Mouse (Mus musculus) midbrain, embryonic 14.5 days (tissue): ENCODE measurements at regions not wholly inside any gene's neighbourhood (a gene's known extent, or its start where the extent isn't known, plus 50 kb on each side); places are given as distances from the start of the nearest gene placed in this dataset.

Experiments used
- ATAC-seq: fragments of 200-750 bp; cut with Nextera tagmentation; 2 replicates; pipeline ENCODE4 v1.8.0; 2017; ENCODE audit warnings: moderate number of reproducible peaks, moderate library complexity; ENCODE audit not compliant: low FRiP score, low TSS enrichment
- DNase-seq: peaks from one replicate; pipeline ENCODE4 v3.0.0-alpha.2; 2015
- H3K27ac ChIP-seq: fragments of 300-500 bp; sonication (generic); replicated peaks from 2 replicates; pipeline ENCODE4 v1.5.1; 2014; ENCODE audit warnings: mild to moderate bottlenecking, low read depth, low read length, moderate library complexity
- H3K27me3 ChIP-seq: fragments of 300-500 bp; sonication (generic); 2 replicates; pipeline ENCODE4 v1.6.1; 2014; ENCODE audit warnings: low read length, control low read depth, mixed read lengths; ENCODE audit not compliant: control insufficient read depth, insufficient read depth
- H3K36me3 ChIP-seq: fragments of 300-500 bp; sonication (generic); 2 replicates; pipeline ENCODE4 v1.6.1; 2014; ENCODE audit warnings: low read length, control low read depth; ENCODE audit not compliant: control insufficient read depth, insufficient read depth
- H3K4me1 ChIP-seq: fragments of 300-500 bp; sonication (generic); 2 replicates; pipeline ENCODE4 v1.6.1; 2014; ENCODE audit warnings: mild to moderate bottlenecking, antibody characterized with exemption, low read length, control low read depth; ENCODE audit not compliant: control insufficient read depth, insufficient read depth
- H3K4me2 ChIP-seq: fragments of 300-500 bp; sonication (generic); 2 replicates; pipeline ENCODE4 v1.6.1; 2014; ENCODE audit warnings: mild to moderate bottlenecking, low read length, moderate library complexity
- H3K4me3 ChIP-seq: fragments of 300-500 bp; sonication (generic); replicated peaks from 2 replicates; pipeline ENCODE4 v1.5.1; 2014; ENCODE audit warnings: low read depth, low read length
- H3K9ac ChIP-seq: fragments of 300-500 bp; sonication (generic); replicated peaks from 2 replicates; pipeline ENCODE4 v1.6.1; 2014; ENCODE audit warnings: mild to moderate bottlenecking, low read length, moderate library complexity
- H3K9me3 ChIP-seq: fragments of 300-500 bp; sonication (generic); 2 replicates; pipeline ENCODE4 v1.6.1; 2016; ENCODE audit warnings: low read length, control low read depth, mixed read lengths; ENCODE audit not compliant: control insufficient read depth
- WGBS: fragments of 180-500 bp; shearing (Covaris S2); extraction: QIAGEN DNeasy Blood & Tissue Kit; methylation state at CpG from one replicate; pipeline ENCODE4 v1.1.7; 2014; 5-methylcytosine and 5-hydroxymethylcytosine counted together

GRCm38 (mm10) chr19:60148313-60148965 is 78.1 kb downstream of the Fam204a start:
- Histone ChIP-seq H3K9ac (no peak overlapping the region), H3K27ac (no peak overlapping the region), H3K36me3 (no peaks in the 10 kb centered on the region), H3K4me2 (no peak overlapping the region), H3K9me3 (no peaks in the 10 kb centered on the region), H3K4me3 (no peak overlapping the region), H3K27me3 (peaks cover 52% of the 10 kb centered on the region), H3K4me1 (peaks cover 6% of the 10 kb centered on the region; the same call in 1 of the 2 replicates)
- ATAC-seq (no peak), DNase-seq (no peak)
- 16% methylated on average over 8 of the region's 8 CpGs for WGBS

- Histone ChIP-seq H3K36me3 (no peaks in the 10 kb centered on the region), H3K4me1 (peaks cover 6% of the 10 kb centered on the region; the same call in 1 of the 2 replicates), H3K27ac (no peak overlapping the region), H3K27me3 (peaks cover 56% of the 10 kb centered on the region), H3K4me3 (no peak overlapping the region), H3K9me3 (no peaks in the 10 kb centered on the region), H3K4me2 (0 out of 2 replicates have a peak overlapping the region, but pooled peaks have one; percentile 11), H3K9ac (no peak overlapping the region)
- ATAC-seq = no peak
- 29% methylated on average over 10 of the region's 10 CpGs for WGBS
- DNase-seq = peak; percentile 11
Observed at GRCm38 (mm10) chr19:60146451-60147190, 79.9 kb downstream of the Fam204a start.

GRCm38 (mm10) chr19:60145242-60145641 is 81.3 kb downstream of the Fam204a start:
- H3K4me2 ChIP-seq = no peak overlapping the region
- DNase-seq (no peak), ATAC-seq (no peak)
- WGBS = 76% methylated on average over 5 of the region's 5 CpGs
- no peak overlapping the region for H3K9ac ChIP-seq
- H3K4me1 ChIP-seq = peaks cover 6% of the 10 kb centered on the region; the same call in 1 of the 2 replicates
- no peak overlapping the region for H3K27ac ChIP-seq
- no peaks in the 10 kb centered on the region for H3K36me3 ChIP-seq
- peaks cover 56% of the 10 kb centered on the region for H3K27me3 ChIP-seq
- no peaks in the 10 kb centered on the region for H3K9me3 ChIP-seq
- H3K4me3 ChIP-seq = no peak overlapping the region

- Histone ChIP-seq H3K36me3 (no peaks in the 10 kb centered on the region), H3K4me3 (peak overlapping the region; percentile 15), H3K9me3 (no peaks in the 10 kb centered on the region), H3K27ac (no peak overlapping the region), H3K27me3 (peaks cover 54% of the 10 kb centered on the region), H3K4me1 (peaks cover 6% of the 10 kb centered on the region; the same call in 1 of the 2 replicates), H3K4me2 (peak overlapping the region; percentile 48), H3K9ac (peak overlapping the region; percentile 37; the same call in 1 of the 2 replicates)
- WGBS = 6% methylated on average over 20 of the region's 20 CpGs
- DNase-seq (peak; percentile 96), ATAC-seq (peak; percentile 67; the same call in 1 of the 2 replicates)
Observed at GRCm38 (mm10) chr19:60144336-60144989, 82.0 kb downstream of the Fam204a start.

GRCm38 (mm10) chr19:60138881-60139280 is 87.6 kb downstream of the Fam204a start:
- no peak overlapping the region for H3K4me2 ChIP-seq
- H3K9ac ChIP-seq = no peak overlapping the region
- ATAC-seq (no peak), DNase-seq (no peak)
- peaks cover 7% of the 10 kb centered on the region; the same call in 1 of the 2 replicates for H3K27me3 ChIP-seq
- H3K27ac ChIP-seq = no peak overlapping the region
- 81% methylated on average over 2 of the region's 2 CpGs for WGBS
- H3K4me1 ChIP-seq = no peaks in the 10 kb centered on the region
- no peak overlapping the region for H3K4me3 ChIP-seq
- H3K9me3 ChIP-seq = no peaks in the 10 kb centered on the region
- no peaks in the 10 kb centered on the region for H3K36me3 ChIP-seq

- Histone ChIP-seq H3K27me3 (no peaks in the 10 kb centered on the region), H3K27ac (no peak overlapping the region), H3K9me3 (no peaks in the 10 kb centered on the region), H3K4me3 (no peak overlapping the region), H3K36me3 (no peaks in the 10 kb centered on the region), H3K9ac (no peak overlapping the region), H3K4me1 (no peaks in the 10 kb centered on the region), H3K4me2 (no peak overlapping the region)
- WGBS = 88% methylated on average over 1 of the region's 1 CpGs
- DNase-seq (no peak), ATAC-seq (no peak)
Observed at GRCm38 (mm10) chr19:60136491-60136890, 90.0 kb downstream of the Fam204a start.

- no peak overlapping the region for H3K4me2 ChIP-seq
- H3K27ac ChIP-seq = no peak overlapping the region
- ATAC-seq = no peak
- no peaks in the 10 kb centered on the region for H3K4me1 ChIP-seq
- WGBS = 64% methylated on average over 4 of the region's 4 CpGs
- no peak overlapping the region for H3K4me3 ChIP-seq
- no peaks in the 10 kb centered on the region for H3K36me3 ChIP-seq
- no peak overlapping the region for H3K9ac ChIP-seq
- no peaks in the 10 kb centered on the region for H3K9me3 ChIP-seq
- DNase-seq = no peak
- H3K27me3 ChIP-seq = no peaks in the 10 kb centered on the region
Observed at GRCm38 (mm10) chr19:60134447-60135328, 91.8 kb downstream of the Fam204a start.

- Histone ChIP-seq H3K9ac (no peak overlapping the region), H3K9me3 (no peaks in the 10 kb centered on the region), H3K4me1 (no peaks in the 10 kb centered on the region), H3K4me2 (no peak overlapping the region), H3K27ac (no peak overlapping the region), H3K36me3 (no peaks in the 10 kb centered on the region), H3K27me3 (no peaks in the 10 kb centered on the region), H3K4me3 (no peak overlapping the region)
- WGBS = 94% methylated on average over 2 of the region's 2 CpGs
- ATAC-seq (no peak), DNase-seq (no peak)
Observed at GRCm38 (mm10) chr19:60129635-60130034, 96.9 kb downstream of the Fam204a start.
